In genomic region chr10:81494260-81495041, GRCm38 (mm10) we compare ENCODE assay signal across 8 mouse cellular contexts. TPM values are rescaled to one million over a fixed set of nuclear protein-coding genes. Genes with fewer than 3 reads are reported as not detected.
DNase-seq lines count a peak whose midpoint lies in the region; ATAC-seq and TF ChIP-seq lines count a peak whose summit lies in the region.

No protein-coding gene starts in this region.

- 91% methylated on average over 11 of the region's 11 CpGs for WGBS in hindbrain, embryonic 14.5 days

- no peak for TF ChIP-seq CTCF in E14TG2a.4 (conservative IDR thresholded peaks at IDR 0.05; ENCODE audit: low read length)

- H3K27ac ChIP-seq in hindbrain, embryonic 14.5 days: no peak overlapping the region

- ATAC-seq in erythroblast, adult 5-6 weeks (replicated peaks; ENCODE audit: low FRiP score, poor library complexity, severe bottlenecking): no peak
- no peak for ATAC-seq in hindbrain, embryonic 14.5 days (ENCODE audit: low FRiP score)
- peak; percentile 47 for ATAC-seq in megakaryocyte, adult 5-6 weeks (ENCODE audit: poor library complexity, severe bottlenecking)

- H3K4me2 ChIP-seq in hindbrain, embryonic 14.5 days (replicated peaks): peak overlapping the region; percentile 86

- H3K9ac ChIP-seq in hindbrain, embryonic 14.5 days: peak overlapping the region; percentile 75; the same call in 1 of the 2 replicates

- H3K9me3 ChIP-seq in erythroblast, embryonic 14.5 days (ENCODE audit: control insufficient read depth, low read length): no peaks in the 10 kb centered on the region
- no peaks in the 10 kb centered on the region for H3K9me3 ChIP-seq in E14TG2a.4 (ENCODE audit: low read length)
- H3K9me3 ChIP-seq in hindbrain, embryonic 14.5 days (ENCODE audit: control insufficient read depth, low read length): no peaks in the 10 kb centered on the region

- peaks cover 58% of the 10 kb centered on the region for H3K4me1 ChIP-seq in erythroblast, embryonic 14.5 days (ENCODE audit: control insufficient read depth)
- peaks cover 84% of the 10 kb centered on the region for H3K4me1 ChIP-seq in E14TG2a.4 (replicated peaks; ENCODE audit: low read depth, low read length)
- peaks cover 16% of the 10 kb centered on the region for H3K4me1 ChIP-seq in hindbrain, embryonic 14.5 days (replicated peaks; ENCODE audit: control insufficient read depth, insufficient read depth, low read length)

- H3K4me3 ChIP-seq in erythroblast, embryonic 14.5 days (replicated peaks): peak overlapping the region; percentile 89
- peak overlapping the region; percentile 97 for H3K4me3 ChIP-seq in E14TG2a.4 (replicated peaks; ENCODE audit: low read length)
- H3K4me3 ChIP-seq in hindbrain, embryonic 14.5 days (replicated peaks; ENCODE audit: low read length): no peak overlapping the region; the same call in 1 of the 2 replicates

- no peaks in the 10 kb centered on the region for H3K27me3 ChIP-seq in erythroblast, embryonic 14.5 days (ENCODE audit: control insufficient read depth)
- H3K27me3 ChIP-seq in E14TG2a.4 (ENCODE audit: insufficient read depth, low read length): no peaks in the 10 kb centered on the region
- no peaks in the 10 kb centered on the region for H3K27me3 ChIP-seq in hindbrain, embryonic 14.5 days (ENCODE audit: control insufficient read depth, insufficient read depth, low read length)

- DNase-seq in hindbrain, embryonic 14.5 days (ENCODE audit: low spot score): no peak
- no peak for DNase-seq in c-Kit-positive CD71-positive TER-119-positive erythroid progenitor cells, embryonic 14.5 days (ENCODE audit: low spot score)
- no peak for DNase-seq in testis, postnatal 14 days (ENCODE audit: low spot score)
- DNase-seq in thymus, adult 18-20 months: no peak

- H3K36me3 ChIP-seq in erythroblast, embryonic 14.5 days (ENCODE audit: control insufficient read depth): peaks cover 54% of the 10 kb centered on the region
- peaks cover 57% of the 10 kb centered on the region for H3K36me3 ChIP-seq in E14TG2a.4 (ENCODE audit: insufficient read depth, low read length)
- H3K36me3 ChIP-seq in hindbrain, embryonic 14.5 days (replicated peaks; ENCODE audit: control insufficient read depth, insufficient read depth): peaks cover 33% of the 10 kb centered on the region

RNA-seq across cellular contexts. Expression of gene Ncln, which starts 1.7 kb away (rescaled TPM):
- 6.2 and 7.9 TPM in 2 replicates for polyA plus RNA-seq in erythroblast, embryonic 14.5 days (2012)
- 8.1 and 46.4 TPM in 2 replicates for total RNA-seq in erythroblast, adult 5-6 weeks (2015; ENCODE audit: low replicate concordance)
- 10.8 and 12.8 TPM in 2 replicates for total RNA-seq in erythroblast, adult 5-6 weeks (2017; ENCODE audit: low replicate concordance)
- polyA plus RNA-seq in hindbrain, embryonic 14.5 days (2014; fragmentation: Nextera tagmentation; extraction: Ambion mirVana): 53.8 and 59.0 TPM in 2 replicates
- total RNA-seq in megakaryocyte, adult 5-6 weeks (2015): 55.8 and 62.8 TPM in 2 replicates
- total RNA-seq in megakaryocyte, adult 5-6 weeks (2017): 72.4 and 76.3 TPM in 2 replicates

RNA-seq across cellular contexts. Expression of gene S1pr4, which starts 5.5 kb away (rescaled TPM):
- polyA plus RNA-seq in erythroblast, embryonic 14.5 days (2012): 0.04 and 0.05 TPM in 2 replicates
- total RNA-seq in erythroblast, adult 5-6 weeks (2015; ENCODE audit: low replicate concordance): 2.9 and 4.6 TPM in 2 replicates
- total RNA-seq in erythroblast, adult 5-6 weeks (2017; ENCODE audit: low replicate concordance): 2.1 and 6.0 TPM in 2 replicates
- polyA plus RNA-seq in hindbrain, embryonic 14.5 days (2014; fragmentation: Nextera tagmentation; extraction: Ambion mirVana): 0.70 and 0.81 TPM in 2 replicates
- 22.8 and 23.9 TPM in 2 replicates for total RNA-seq in megakaryocyte, adult 5-6 weeks (2015)
- total RNA-seq in megakaryocyte, adult 5-6 weeks (2017): 28.1 and 29.3 TPM in 2 replicates

RNA-seq across cellular contexts. Expression of gene Celf5, which starts 11.9 kb away (rescaled TPM):
- not detected in 2 replicates for polyA plus RNA-seq in erythroblast, embryonic 14.5 days (2012)
- not detected in 2 replicates for total RNA-seq in erythroblast, adult 5-6 weeks (2015; ENCODE audit: low replicate concordance)
- 0.68 TPM in 1 of 2 replicates, not detected in the other for total RNA-seq in erythroblast, adult 5-6 weeks (2017; ENCODE audit: low replicate concordance)
- polyA plus RNA-seq in hindbrain, embryonic 14.5 days (2014; fragmentation: Nextera tagmentation; extraction: Ambion mirVana): 46.6 and 55.9 TPM in 2 replicates
- total RNA-seq in megakaryocyte, adult 5-6 weeks (2015): not detected in 2 replicates
- 0.24 TPM in 1 of 2 replicates, not detected in the other for total RNA-seq in megakaryocyte, adult 5-6 weeks (2017)

RNA-seq across cellular contexts. Expression of gene Gna15, which starts 29.6 kb away (rescaled TPM):
- 0.14 and 0.24 TPM in 2 replicates for polyA plus RNA-seq in erythroblast, embryonic 14.5 days (2012)
- total RNA-seq in erythroblast, adult 5-6 weeks (2015; ENCODE audit: low replicate concordance): 2.1 and 12.1 TPM in 2 replicates
- 6.3 and 14.8 TPM in 2 replicates for total RNA-seq in erythroblast, adult 5-6 weeks (2017; ENCODE audit: low replicate concordance)
- 1.1 and 1.2 TPM in 2 replicates for polyA plus RNA-seq in hindbrain, embryonic 14.5 days (2014; fragmentation: Nextera tagmentation; extraction: Ambion mirVana)
- 34.3 and 35.9 TPM in 2 replicates for total RNA-seq in megakaryocyte, adult 5-6 weeks (2015)
- 31.5 and 42.4 TPM in 2 replicates for total RNA-seq in megakaryocyte, adult 5-6 weeks (2017)

RNA-seq across cellular contexts. Expression of gene Nfic, which starts 39.0 kb away (rescaled TPM):
- 0.55 and 0.94 TPM in 2 replicates for polyA plus RNA-seq in erythroblast, embryonic 14.5 days (2012)
- 13.4 and 23.8 TPM in 2 replicates for total RNA-seq in erythroblast, adult 5-6 weeks (2015; ENCODE audit: low replicate concordance)
- 0.84 and 8.2 TPM in 2 replicates for total RNA-seq in erythroblast, adult 5-6 weeks (2017; ENCODE audit: low replicate concordance)
- 17.3 and 25.8 TPM in 2 replicates for polyA plus RNA-seq in hindbrain, embryonic 14.5 days (2014; fragmentation: Nextera tagmentation; extraction: Ambion mirVana)
- total RNA-seq in megakaryocyte, adult 5-6 weeks (2015): 51.4 and 54.5 TPM in 2 replicates
- total RNA-seq in megakaryocyte, adult 5-6 weeks (2017): 6.2 and 8.6 TPM in 2 replicates
